Mouse (Mus musculus): ENCODE measurements around the gene Tsc2.
A peak's percentile ranks its signal among the peaks of the same experiment; 100 is the strongest.

DNA sequence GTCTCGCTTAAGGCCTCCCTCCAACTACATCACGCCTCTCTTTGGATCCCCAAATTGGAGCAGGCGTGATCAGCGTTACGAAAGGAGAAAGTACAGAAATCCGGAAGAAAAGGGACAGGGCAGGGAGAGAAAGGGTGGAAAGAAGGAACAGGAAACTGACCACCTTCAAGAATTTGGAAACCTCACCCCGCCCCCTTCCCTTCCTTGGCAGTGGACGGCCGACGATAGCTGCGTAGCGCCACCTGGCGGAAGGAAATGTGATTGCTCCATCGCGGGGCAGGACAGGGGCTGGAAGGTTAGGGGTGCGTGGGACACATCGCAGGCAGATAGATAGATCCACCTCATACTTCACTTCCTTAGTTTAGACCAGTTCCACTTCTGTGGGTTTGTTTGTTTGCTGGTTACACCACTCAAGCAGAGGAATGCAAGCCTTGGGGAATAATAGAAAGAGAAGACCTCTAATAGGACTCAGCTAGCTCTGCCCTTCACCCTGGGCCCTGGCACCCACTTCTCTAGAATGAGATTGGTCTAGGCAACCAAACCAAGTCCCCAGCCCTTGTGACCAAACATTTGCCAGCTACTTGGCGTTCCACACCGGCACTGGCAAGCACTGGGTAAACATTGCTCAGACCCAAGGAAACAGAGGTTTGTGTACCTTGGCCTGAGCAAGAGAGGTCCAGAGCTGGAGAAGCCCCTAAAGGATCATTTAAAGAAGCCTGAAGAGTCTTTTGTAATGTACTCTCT lies 21.7 kb upstream of the Tsc2 start:
- TF ChIP-seq CTCF (IDR thresholded peaks at IDR 0.05; ENCODE audit: low read depth) (peak; percentile 99), EP300 (optimal IDR thresholded peaks at IDR 0.05) (no peak)
